ENCODE assay signal across 19 mouse cellular contexts in genomic region chr10:67119291-67119690, GRCm38 (mm10). TPM values are rescaled to one million over a fixed set of nuclear protein-coding genes. Genes with fewer than 3 reads are reported as not detected.
A peak's percentile ranks its signal among the peaks of the same experiment; 100 is the strongest.
DNase-seq lines count a peak whose midpoint lies in the region; ATAC-seq and TF ChIP-seq lines count a peak whose summit lies in the region.
"Had no signal": no experiment of that assay in that cellular context is flagged by ENCODE, and none has a peak within 500 bp of the region (broad histone marks: within the 10 kb centered on the region; RNA-seq: fewer than 3 reads in every experiment).

No protein-coding gene starts in this region.

- H3K4me1 ChIP-seq in forebrain, embryonic 12.5 days: peaks cover 45% of the 10 kb centered on the region
- peaks cover 58% of the 10 kb centered on the region for H3K4me1 ChIP-seq in forebrain, embryonic 10.5 days
- H3K4me1 ChIP-seq in liver, embryonic 13.5 days (replicated peaks): peaks cover 27% of the 10 kb centered on the region
- H3K4me1 ChIP-seq in embryonic facial prominence, embryonic 15.5 days: peaks cover 42% of the 10 kb centered on the region
- peaks cover 16% of the 10 kb centered on the region for H3K4me1 ChIP-seq in liver, postnatal 0 days (ENCODE audit: insufficient read depth)

- WGBS in forebrain, embryonic 12.5 days: 80% methylated on average over 7 of the region's 7 CpGs
- WGBS in forebrain, embryonic 10.5 days: 82% methylated on average over 7 of the region's 7 CpGs
- WGBS in liver, embryonic 13.5 days (ENCODE audit: insufficient replicate concordance): 45% methylated on average over 7 of the region's 7 CpGs
- WGBS in embryonic facial prominence, embryonic 15.5 days: 67% methylated on average over 7 of the region's 7 CpGs
- WGBS in liver, postnatal 0 days (ENCODE audit: insufficient replicate concordance): 67% methylated on average over 7 of the region's 7 CpGs

- TF ChIP-seq EP300 in liver, postnatal 0 days (IDR thresholded peaks at IDR 0.05; ENCODE audit: low read depth): no peak

- TF ChIP-seq CTCF in liver, postnatal 0 days (IDR thresholded peaks at IDR 0.05; ENCODE audit: low read depth): no peak

- H3K9ac ChIP-seq in forebrain, embryonic 12.5 days: no peak overlapping the region
- no peak overlapping the region for H3K9ac ChIP-seq in liver, embryonic 13.5 days
- no peak overlapping the region for H3K9ac ChIP-seq in embryonic facial prominence, embryonic 15.5 days
- no peak overlapping the region for H3K9ac ChIP-seq in liver, postnatal 0 days (replicated peaks)
- H3K9ac ChIP-seq: forebrain, postnatal 0 days; hindbrain, embryonic 13.5 days; midbrain, embryonic 15.5 days had no signal

- no peaks in the 10 kb centered on the region for H3K36me3 ChIP-seq in forebrain, embryonic 12.5 days (replicated peaks)
- peaks cover 4% of the 10 kb centered on the region; the same call in 1 of the 2 replicates for H3K36me3 ChIP-seq in forebrain, embryonic 10.5 days (replicated peaks)
- no peaks in the 10 kb centered on the region for H3K36me3 ChIP-seq in liver, embryonic 13.5 days
- no peaks in the 10 kb centered on the region for H3K36me3 ChIP-seq in embryonic facial prominence, embryonic 15.5 days
- no peaks in the 10 kb centered on the region for H3K36me3 ChIP-seq in liver, postnatal 0 days (replicated peaks; ENCODE audit: insufficient read depth, low read length)
- H3K36me3 ChIP-seq: hindbrain, embryonic 13.5 days; midbrain, embryonic 15.5 days had no signal

- H3K27me3 ChIP-seq in forebrain, embryonic 12.5 days: no peaks in the 10 kb centered on the region
- H3K27me3 ChIP-seq in forebrain, embryonic 10.5 days (ENCODE audit: poor library complexity, severe bottlenecking): no peaks in the 10 kb centered on the region
- 0 out of 2 replicates have a peak, but pooled peaks cover 1% of the 10 kb centered on the region for H3K27me3 ChIP-seq in liver, embryonic 13.5 days
- H3K27me3 ChIP-seq in embryonic facial prominence, embryonic 15.5 days: no peaks in the 10 kb centered on the region
- H3K27me3 ChIP-seq in liver, postnatal 0 days (ENCODE audit: insufficient read depth, low read length): no peaks in the 10 kb centered on the region
- H3K27me3 ChIP-seq: hindbrain, embryonic 13.5 days; midbrain, embryonic 15.5 days had no signal

- no peak overlapping the region for H3K27ac ChIP-seq in forebrain, embryonic 12.5 days
- H3K27ac ChIP-seq in forebrain, embryonic 10.5 days: no peak overlapping the region
- H3K27ac ChIP-seq in liver, embryonic 13.5 days: no peak overlapping the region
- H3K27ac ChIP-seq in embryonic facial prominence, embryonic 15.5 days (replicated peaks): 0 out of 2 replicates have a peak overlapping the region, but pooled peaks have one; percentile 17
- H3K27ac ChIP-seq in liver, postnatal 0 days (ENCODE audit: low read depth): no peak overlapping the region
- H3K27ac ChIP-seq: hindbrain, embryonic 13.5 days; layer of hippocampus, adult 2 months; macrophage; midbrain, embryonic 15.5 days had no signal

- H3K4me2 ChIP-seq in forebrain, embryonic 12.5 days: no peak overlapping the region
- no peak overlapping the region for H3K4me2 ChIP-seq in liver, embryonic 13.5 days
- no peak overlapping the region for H3K4me2 ChIP-seq in embryonic facial prominence, embryonic 15.5 days (replicated peaks)
- no peak overlapping the region for H3K4me2 ChIP-seq in liver, postnatal 0 days (ENCODE audit: low read depth, low read length)
- H3K4me2 ChIP-seq: hindbrain, embryonic 13.5 days; midbrain, embryonic 15.5 days had no signal

- DNase-seq in forebrain, embryonic 10.5 days (ENCODE audit: extremely low spot score, low spot score): no peak
- DNase-seq in liver, embryonic 13.5 days: no peak
- DNase-seq in liver: no peak
- DNase-seq in liver, postnatal 0 days: no peak
- DNase-seq in lung, postnatal 10 days: no peak
- no peak for DNase-seq in frontal cortex, postnatal 25 days (ENCODE audit: low spot score in 2 of 2)
- DNase-seq: cerebellum, postnatal 10 days; forebrain, postnatal 0 days; heart, postnatal 10 days; kidney, adult 8-10 months; left cerebral cortex, postnatal 4 days; lung, adult 18-20 months; thymus, adult 18-20 months had no signal

- 0 out of 2 replicates have a peak, but pooled peaks have one; percentile 22 for ATAC-seq in forebrain, embryonic 12.5 days (ENCODE audit: low FRiP score)
- 0 out of 2 replicates have a peak, but pooled peaks have one; percentile 20 for ATAC-seq in liver, embryonic 13.5 days (ENCODE audit: low read depth)
- ATAC-seq in embryonic facial prominence, embryonic 15.5 days (ENCODE audit: insufficient number of reproducible peaks, low FRiP score, low TSS enrichment, low read depth): no peak
- ATAC-seq in liver, postnatal 0 days: peak; percentile 25; the same call in 1 of the 2 replicates
- ATAC-seq: forebrain, postnatal 0 days; midbrain, embryonic 15.5 days had no signal

- 0 out of 2 replicates have a peak, but pooled peaks cover 2% of the 10 kb centered on the region for H3K9me3 ChIP-seq in forebrain, embryonic 12.5 days
- H3K9me3 ChIP-seq in forebrain, embryonic 10.5 days: no peaks in the 10 kb centered on the region
- H3K9me3 ChIP-seq in liver, embryonic 13.5 days (replicated peaks): no peaks in the 10 kb centered on the region
- H3K9me3 ChIP-seq in embryonic facial prominence, embryonic 15.5 days (replicated peaks): no peaks in the 10 kb centered on the region
- H3K9me3 ChIP-seq in liver, postnatal 0 days (ENCODE audit: low read length): no peaks in the 10 kb centered on the region
- H3K9me3 ChIP-seq: hindbrain, embryonic 13.5 days; midbrain, embryonic 15.5 days had no signal

- H3K4me3 ChIP-seq in forebrain, embryonic 12.5 days (replicated peaks): no peak overlapping the region
- no peak overlapping the region for H3K4me3 ChIP-seq in forebrain, embryonic 10.5 days
- H3K4me3 ChIP-seq in liver, embryonic 13.5 days (replicated peaks): no peak overlapping the region
- H3K4me3 ChIP-seq in embryonic facial prominence, embryonic 15.5 days (replicated peaks): no peak overlapping the region
- H3K4me3 ChIP-seq in liver, postnatal 0 days (ENCODE audit: low read depth, low read length): no peak overlapping the region
- H3K4me3 ChIP-seq: hindbrain, embryonic 13.5 days; layer of hippocampus, adult 2 months; midbrain, embryonic 15.5 days had no signal

RNA-seq across cellular contexts. Expression of gene Reep3, which starts 22.5 kb away (rescaled TPM):
- polyA plus RNA-seq in forebrain, embryonic 12.5 days (2016; fragmentation: Nextera tagmentation; extraction: Ambion mirVana): 43.8 and 46.9 TPM in 2 replicates
- polyA plus RNA-seq in forebrain, embryonic 10.5 days (2016; fragmentation: Nextera tagmentation; extraction: Ambion mirVana): 30.9 and 32.7 TPM in 2 replicates
- 7.5 and 10.4 TPM in 2 replicates for polyA plus RNA-seq in liver, embryonic 13.5 days (2015; fragmentation: Nextera tagmentation; extraction: Ambion mirVana)
- polyA plus RNA-seq in embryonic facial prominence, embryonic 15.5 days (2015; fragmentation: Nextera tagmentation; extraction: Ambion mirVana): 47.7 and 55.5 TPM in 2 replicates
- polyA plus RNA-seq in liver, postnatal 0 days (2015; fragmentation: Nextera tagmentation; extraction: Ambion mirVana): 18.5 and 19.6 TPM in 2 replicates

RNA-seq across cellular contexts. Expression of gene Jmjd1c, which starts 23.4 kb away (rescaled TPM):
- 50.3 and 58.6 TPM in 2 replicates for polyA plus RNA-seq in forebrain, embryonic 12.5 days (2016; fragmentation: Nextera tagmentation; extraction: Ambion mirVana)
- polyA plus RNA-seq in forebrain, embryonic 10.5 days (2016; fragmentation: Nextera tagmentation; extraction: Ambion mirVana): 29.7 and 30.6 TPM in 2 replicates
- 10.4 and 12.7 TPM in 2 replicates for polyA plus RNA-seq in liver, embryonic 13.5 days (2015; fragmentation: Nextera tagmentation; extraction: Ambion mirVana)
- 56.1 and 56.6 TPM in 2 replicates for polyA plus RNA-seq in embryonic facial prominence, embryonic 15.5 days (2015; fragmentation: Nextera tagmentation; extraction: Ambion mirVana)
- 15.0 and 15.7 TPM in 2 replicates for polyA plus RNA-seq in liver, postnatal 0 days (2015; fragmentation: Nextera tagmentation; extraction: Ambion mirVana)
